Mouse (Mus musculus) limb, embryonic 15.5 days (tissue): Measurements from ENCODE around the gene Olfr293. TPM values are rescaled to one million over a fixed set of nuclear protein-coding genes. Genes with fewer than 3 reads are reported as not detected.

ENCODE experiments used
- ATAC-seq: fragments of 200-750 bp; cut with Nextera tagmentation; 2 replicates; pipeline ENCODE4 v1.8.0; 2017; ENCODE audit warnings: low read depth, moderate TSS enrichment; ENCODE audit not compliant: insufficient number of reproducible peaks, low FRiP score, low TSS enrichment
- H3K27ac ChIP-seq: fragments of 300-500 bp; sonication (generic); 2 replicates; pipeline ENCODE4 v1.5.1; 2015; ENCODE audit warnings: moderate library complexity, mild to moderate bottlenecking, inconsistent platforms
- H3K27me3 ChIP-seq: fragments of 300-500 bp; sonication (generic); 2 replicates; pipeline ENCODE4 v1.6.1; 2015; ENCODE audit warnings: inconsistent platforms
- H3K36me3 ChIP-seq: fragments of 300-500 bp; sonication (generic); 2 replicates; pipeline ENCODE4 v1.6.1; 2015; ENCODE audit warnings: inconsistent platforms
- H3K4me1 ChIP-seq: fragments of 300-500 bp; sonication (generic); 2 replicates; pipeline ENCODE4 v1.6.1; 2015; ENCODE audit warnings: inconsistent platforms
- H3K4me2 ChIP-seq: fragments of 300-500 bp; sonication (generic); 2 replicates; pipeline ENCODE4 v1.6.1; 2015; ENCODE audit warnings: mild to moderate bottlenecking, inconsistent platforms
- H3K4me3 ChIP-seq: fragments of 300-500 bp; sonication (generic); 2 replicates; pipeline ENCODE4 v1.5.1; 2015; ENCODE audit warnings: mild to moderate bottlenecking, inconsistent platforms
- H3K9ac ChIP-seq: fragments of 300-500 bp; sonication (generic); 2 replicates; pipeline ENCODE4 v1.6.1; 2015; ENCODE audit warnings: inconsistent platforms
- H3K9me3 ChIP-seq: fragments of 300-500 bp; sonication (generic); 2 replicates; pipeline ENCODE4 v1.6.1; 2016; ENCODE audit warnings: inconsistent platforms
- WGBS: fragments of 180-500 bp; shearing (Covaris S2); methylation state at CpG from one replicate; pipeline ENCODE4 v1.1.7; 2015; 5-methylcytosine and 5-hydroxymethylcytosine counted together
- polyA plus RNA-seq: library from polyadenylated mRNA; unstranded; fragments of >200 nt; fragmentation: Nextera tagmentation; extraction: Ambion mirVana; gene quantifications from 2 replicates; pipeline ENCODE4 v1.2.1, GENCODE M21; 2015

Gene Olfr293
- not detected in 2 replicates for polyA plus RNA-seq

GRCm38 (mm10) chr7:86648761-86649160 lies at the start of gene Olfr293:
Olfr293 (plus strand) TSS chr7:86649061.
- H3K9ac ChIP-seq: no peak within 1 kb of the TSS
- no peak for ATAC-seq
- H3K27ac ChIP-seq: no peak within 1 kb of the TSS
- H3K4me3 ChIP-seq: no peak within 1 kb of the TSS
- 86% methylated on average over 4 of the region's 4 CpGs for WGBS
- no peak within 1 kb of the TSS for H3K4me2 ChIP-seq
- H3K9me3 ChIP-seq: no peaks in the 10 kb centered on the region
- H3K36me3 ChIP-seq: no peaks in the 10 kb centered on the region
- no peaks in the 10 kb centered on the region for H3K27me3 ChIP-seq
- H3K4me1 ChIP-seq: no peaks in the 10 kb centered on the region

- no peak for ATAC-seq
- H3K9ac ChIP-seq: no peak within 1 kb of the TSS
- no peaks in the 10 kb centered on the region for H3K36me3 ChIP-seq
- H3K4me3 ChIP-seq: no peak within 1 kb of the TSS
- no peaks in the 10 kb centered on the region for H3K27me3 ChIP-seq
- WGBS: 50% methylated on average over 2 of the region's 2 CpGs
- no peak within 1 kb of the TSS for H3K27ac ChIP-seq
- H3K4me1 ChIP-seq: no peaks in the 10 kb centered on the region
- H3K9me3 ChIP-seq: no peaks in the 10 kb centered on the region
- H3K4me2 ChIP-seq: no peak within 1 kb of the TSS
Observed at GRCm38 (mm10) chr7:86616543-86616942, 32.3 kb upstream of the Olfr293 start, which contains the start of gene Olfr294. Olfr294 (minus strand) TSS chr7:86616643.

GRCm38 (mm10) chr7:86688030-86688429 lies 39.2 kb downstream of the Olfr293 start, which contains the start of gene Olfr292:
Olfr292 (plus strand) TSS chr7:86688330.
- no peak for ATAC-seq
- H3K4me2 ChIP-seq: no peak within 1 kb of the TSS
- H3K4me3 ChIP-seq: no peak within 1 kb of the TSS
- H3K27me3 ChIP-seq: no peaks in the 10 kb centered on the region
- no peaks in the 10 kb centered on the region for H3K36me3 ChIP-seq
- H3K4me1 ChIP-seq: no peaks in the 10 kb centered on the region
- no peak within 1 kb of the TSS for H3K9ac ChIP-seq
- no peaks in the 10 kb centered on the region for H3K9me3 ChIP-seq
- H3K27ac ChIP-seq: no peak within 1 kb of the TSS

Other genes starting within 250 kb of the Olfr293 start
- not detected in 2 replicates for gene Olfr301, start 245.2 kb upstream of the Olfr293 start, polyA plus RNA-seq
- gene Olfr299, start 189.1 kb upstream of the Olfr293 start, polyA plus RNA-seq: not detected in 2 replicates
- not detected in 2 replicates for gene Olfr298, start 156.6 kb upstream of the Olfr293 start, polyA plus RNA-seq
- not detected in 2 replicates for gene Olfr297, start 129.1 kb upstream of the Olfr293 start, polyA plus RNA-seq
- not detected in 2 replicates for gene Olfr295, start 65.2 kb upstream of the Olfr293 start, polyA plus RNA-seq
- gene Olfr294, start 32.4 kb upstream of the Olfr293 start, polyA plus RNA-seq: not detected in 2 replicates
- gene Olfr292, start 39.3 kb downstream of the Olfr293 start, polyA plus RNA-seq: not detected in 2 replicates
- 0.38 and 0.52 TPM in 2 replicates for gene Folh1, start 126.9 kb downstream of the Olfr293 start, polyA plus RNA-seq
- gene Vmn2r77, start 146.0 kb downstream of the Olfr293 start, polyA plus RNA-seq: not detected in 2 replicates